Mouse (Mus musculus) intestine, embryonic 14.5 days (tissue): ENCODE measurements around the gene Il23r. TPM values are rescaled to one million over a fixed set of nuclear protein-coding genes. Genes with fewer than 3 reads are reported as not detected.

ENCODE experiments used
- ATAC-seq: fragments of 200-750 bp; cut with Nextera tagmentation; replicated peaks from 2 replicates; pipeline ENCODE4 v1.8.0; 2017; ENCODE audit warnings: low read depth, moderate number of reproducible peaks, moderate TSS enrichment, moderate library complexity; ENCODE audit not compliant: low FRiP score, low TSS enrichment
- DNase-seq: peaks from one replicate; pipeline ENCODE4 v3.0.0-alpha.2; 2018; ENCODE audit warnings: low spot score
- H3K27ac ChIP-seq: fragments of 300-500 bp; sonication (generic); 2 replicates; pipeline ENCODE4 v1.5.1; 2014; ENCODE audit warnings: low read depth, mild to moderate bottlenecking, control low read depth
- H3K27me3 ChIP-seq: fragments of 300-500 bp; sonication (generic); replicated peaks from 2 replicates; pipeline ENCODE4 v1.6.1; 2014; ENCODE audit warnings: low read length, control low read depth; ENCODE audit not compliant: control insufficient read depth, insufficient read depth
- H3K36me3 ChIP-seq: fragments of 300-500 bp; sonication (generic); 2 replicates; pipeline ENCODE4 v1.6.1; 2014; ENCODE audit warnings: low read length, control low read depth; ENCODE audit not compliant: control insufficient read depth, insufficient read depth
- H3K4me1 ChIP-seq: fragments of 300-500 bp; sonication (generic); replicated peaks from 2 replicates; pipeline ENCODE4 v1.6.1; 2014; ENCODE audit warnings: low read length, control low read depth, mixed read lengths; ENCODE audit not compliant: control insufficient read depth, insufficient read depth
- H3K4me2 ChIP-seq: fragments of 300-500 bp; sonication (generic); 2 replicates; pipeline ENCODE4 v1.6.1; 2014; ENCODE audit warnings: low read length
- H3K4me3 ChIP-seq: fragments of 300-500 bp; sonication (generic); 2 replicates; pipeline ENCODE4 v1.5.1; 2014; ENCODE audit warnings: low read depth, low read length, control low read depth, mixed read lengths
- H3K9ac ChIP-seq: fragments of 300-500 bp; sonication (generic); 2 replicates; pipeline ENCODE4 v1.6.1; 2014; ENCODE audit warnings: mild to moderate bottlenecking, low read length
- H3K9me3 ChIP-seq: fragments of 300-500 bp; sonication (generic); 2 replicates; pipeline ENCODE4 v1.6.1; 2016; ENCODE audit warnings: low read length, control low read depth; ENCODE audit not compliant: control insufficient read depth
- WGBS: fragments of 180-500 bp; shearing (Covaris S2); extraction: QIAGEN DNeasy Blood & Tissue Kit; methylation state at CpG from one replicate; pipeline ENCODE4 v1.1.7; 2014; 5-methylcytosine and 5-hydroxymethylcytosine counted together
- polyA plus RNA-seq: library from polyadenylated mRNA; unstranded; fragments of >200 nt; fragmentation: Nextera tagmentation; extraction: Ambion mirVana; gene quantifications from 2 replicates; pipeline ENCODE4 v1.2.1, GENCODE M21; 2014

The Il23r gene
- polyA plus RNA-seq, 1 experiment from 2014 or later, result 0.18 TPM

- ATAC-seq, result no peak
- Histone ChIP-seq H3K9me3 (no peaks in the 10 kb centered on the region), H3K4me3 (no peak overlapping the region), H3K4me1 (no peaks in the 10 kb centered on the region), H3K27ac (no peak overlapping the region), H3K9ac (no peak overlapping the region), H3K4me2 (no peak overlapping the region), H3K36me3 (no peaks in the 10 kb centered on the region), H3K27me3 (no peaks in the 10 kb centered on the region)
- 90% methylated on average over 3 of the region's 3 CpGs for WGBS
- DNase-seq, result no peak
Observed at GRCm38 (mm10) chr6:67405281-67405682, 86.4 kb downstream of the Il23r start.

GRCm38 (mm10) chr6:67399551-67399950 lies 92.1 kb downstream of the Il23r start:
- Histone ChIP-seq H3K4me3 (no peak overlapping the region), H3K27ac (no peak overlapping the region), H3K9me3 (no peaks in the 10 kb centered on the region), H3K36me3 (no peaks in the 10 kb centered on the region), H3K27me3 (no peaks in the 10 kb centered on the region), H3K4me2 (no peak overlapping the region), H3K4me1 (no peaks in the 10 kb centered on the region), H3K9ac (no peak overlapping the region)
- DNase-seq (no peak), ATAC-seq (no peak)
- 74% methylated on average over 5 of the region's 5 CpGs for WGBS

- ATAC-seq, result no peak
- no peak for DNase-seq
- peak within 1 kb of the TSS; percentile 16 for H3K4me3 ChIP-seq
Observed at GRCm38 (mm10) chr6:67375982-67376391, 115.7 kb downstream of the Il23r start, which contains the start of gene Il12rb2. Gene Il12rb2 (minus strand): TSS chr6:67376188.

More at GRCm38 (mm10) chr6:67375982-67376391, 115.7 kb downstream of the Il23r start, which contains the start of gene Il12rb2:
- Histone ChIP-seq H3K27me3 (peaks cover 20% of the 10 kb centered on the region), H3K36me3 (no peaks in the 10 kb centered on the region), H3K4me2 (peak within 1 kb of the TSS; percentile 44), H3K4me1 (no peaks in the 10 kb centered on the region), H3K9ac (no peak within 1 kb of the TSS), H3K9me3 (no peaks in the 10 kb centered on the region), H3K27ac (no peak within 1 kb of the TSS)
- WGBS, result 1% methylated on average over 26 of the region's 26 CpGs

Other genes with a start within 250 kb of the Il23r start
- gene Il12rb2, start 115.7 kb downstream of the Il23r start, polyA plus RNA-seq, result 0.05 TPM in 1 of 2 replicates, not detected in the other
- gene Tacstd2, start 43.9 kb upstream of the Il23r start, polyA plus RNA-seq, result 6.7 and 9.6 TPM in 2 replicates